Mouse (Mus musculus) limb, embryonic 11.5 days (tissue): ENCODE data around the gene Tbc1d22a. TPM values are rescaled to one million over a fixed set of nuclear protein-coding genes. Genes with fewer than 3 reads are reported as not detected.

Experiments
- ATAC-seq: fragments of 200-750 bp; cut with Nextera tagmentation; 2 replicates; pipeline ENCODE4 v1.8.0; 2017; ENCODE audit warnings: low read depth; ENCODE audit not compliant: insufficient number of reproducible peaks, low FRiP score, low TSS enrichment
- DNase-seq: peaks from one replicate; pipeline ENCODE4 v3.0.0-alpha.2; 2015; ENCODE audit warnings: low spot score
- H3K27ac ChIP-seq: fragments of 300-500 bp; sonication (generic); replicated peaks from 2 replicates; pipeline ENCODE4 v1.5.1; 2014; ENCODE audit warnings: low read depth, mild to moderate bottlenecking, low read length
- H3K27me3 ChIP-seq: fragments of 300-500 bp; sonication (generic); 2 replicates; pipeline ENCODE4 v1.6.1; 2014; ENCODE audit warnings: mild to moderate bottlenecking, low read length, mixed read lengths; ENCODE audit not compliant: control insufficient read depth, insufficient read depth
- H3K36me3 ChIP-seq: fragments of 300-500 bp; sonication (generic); 2 replicates; pipeline ENCODE4 v1.6.1; 2014; ENCODE audit warnings: mild to moderate bottlenecking, low read length, moderate library complexity, mixed read lengths; ENCODE audit not compliant: control insufficient read depth, insufficient read depth
- H3K4me1 ChIP-seq: fragments of 300-500 bp; sonication (generic); 2 replicates; pipeline ENCODE4 v1.6.1; 2014; ENCODE audit warnings: low read length, mixed read lengths; ENCODE audit not compliant: control insufficient read depth, insufficient read depth
- H3K4me2 ChIP-seq: fragments of 300-500 bp; sonication (generic); 2 replicates; pipeline ENCODE4 v1.6.1; 2014; ENCODE audit warnings: low read depth, mild to moderate bottlenecking, moderate library complexity; ENCODE audit not compliant: severe bottlenecking
- H3K4me3 ChIP-seq: fragments of 300-500 bp; sonication (generic); 2 replicates; pipeline ENCODE4 v1.5.1; 2014; ENCODE audit warnings: low read depth, low read length
- H3K9ac ChIP-seq: fragments of 300-500 bp; sonication (generic); 2 replicates; pipeline ENCODE4 v1.6.1; 2014; ENCODE audit warnings: mild to moderate bottlenecking, low read length
- H3K9me3 ChIP-seq: fragments of 300-500 bp; sonication (generic); 2 replicates; pipeline ENCODE4 v1.6.1; 2016; ENCODE audit warnings: low read length; ENCODE audit not compliant: control insufficient read depth
- WGBS: fragments of 180-500 bp; shearing (Covaris S2); extraction: QIAGEN DNeasy Blood & Tissue Kit; methylation state at CpG from one replicate; pipeline ENCODE4 v1.1.7; 2014; 5-methylcytosine and 5-hydroxymethylcytosine counted together
- polyA plus RNA-seq: library from polyadenylated mRNA; unstranded; fragments of >200 nt; fragmentation: Nextera tagmentation; extraction: Ambion mirVana; gene quantifications from 2 replicates; pipeline ENCODE4 v1.2.1, GENCODE M21; 2014

The Tbc1d22a gene
- polyA plus RNA-seq, 1 experiment from 2014 or later = 7.7 TPM

DNA sequence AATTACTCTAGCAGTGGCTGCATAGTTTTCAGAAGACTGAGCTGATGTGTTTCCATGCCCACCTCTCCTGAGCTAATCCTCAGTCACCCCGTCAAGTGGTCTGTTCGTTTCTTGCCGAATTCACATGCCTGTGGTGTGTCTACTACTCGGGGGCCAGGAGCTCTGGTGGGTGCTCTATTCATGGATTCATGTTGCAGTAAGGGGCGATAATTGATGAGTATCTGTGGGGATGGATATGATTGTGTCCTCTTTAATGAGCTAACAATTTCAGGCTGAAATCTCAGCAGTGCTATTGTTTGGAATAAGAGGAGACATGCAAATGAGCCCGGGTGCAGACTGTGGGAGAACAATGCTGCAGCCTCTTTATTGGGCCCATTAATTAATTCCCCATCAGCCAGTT is 201.7 kb downstream of the Tbc1d22a start:
- WGBS = 78% methylated on average over 6 of the region's 6 CpGs
- H3K9ac ChIP-seq = no peak overlapping the region
- H3K4me1 ChIP-seq = no peaks in the 10 kb centered on the region
- no peak overlapping the region for H3K4me2 ChIP-seq
- no peak overlapping the region for H3K27ac ChIP-seq
- no peak for ATAC-seq
- no peaks in the 10 kb centered on the region for H3K27me3 ChIP-seq
- no peak for DNase-seq
- H3K9me3 ChIP-seq = no peaks in the 10 kb centered on the region
- H3K36me3 ChIP-seq = no peaks in the 10 kb centered on the region
- no peak overlapping the region for H3K4me3 ChIP-seq

DNA sequence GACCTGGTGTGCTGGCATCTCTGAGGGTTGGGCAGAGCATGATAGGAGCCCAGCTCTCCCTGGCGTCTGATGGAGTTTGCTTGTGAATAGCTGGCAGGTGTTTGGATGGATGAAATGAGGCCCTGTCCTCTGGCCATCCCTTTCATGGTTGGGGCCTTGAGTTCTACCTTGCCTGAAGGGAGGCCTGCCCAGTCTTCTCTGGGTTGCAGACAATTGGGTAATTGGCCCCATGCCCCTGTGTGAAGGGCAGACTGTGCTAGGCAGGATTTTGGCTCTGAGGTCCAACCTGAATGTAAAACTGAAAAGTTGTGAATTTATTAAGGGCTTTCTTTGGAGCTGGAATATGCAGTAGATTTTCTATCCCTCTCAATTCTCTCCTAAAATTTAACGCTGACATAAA is 204.2 kb downstream of the Tbc1d22a start:
- Histone ChIP-seq H3K36me3 (no peaks in the 10 kb centered on the region), H3K9ac (no peak overlapping the region), H3K4me3 (no peak overlapping the region), H3K27ac (no peak overlapping the region), H3K9me3 (no peaks in the 10 kb centered on the region), H3K4me2 (no peak overlapping the region), H3K27me3 (no peaks in the 10 kb centered on the region), H3K4me1 (peaks cover 2% of the 10 kb centered on the region; the same call in 1 of the 2 replicates)
- 89% methylated on average over 2 of the region's 2 CpGs for WGBS
- no peak for DNase-seq
- no peak for ATAC-seq

GRCm38 (mm10) chr15:86419620-86420019 is 205.4 kb downstream of the Tbc1d22a start:
- ATAC-seq = no peak
- no peak overlapping the region for H3K27ac ChIP-seq

GRCm38 (mm10) chr15:86422858-86423257 is 208.6 kb downstream of the Tbc1d22a start:
- no peaks in the 10 kb centered on the region for H3K36me3 ChIP-seq
- WGBS = 56% methylated on average over 1 of the region's 1 CpGs
- DNase-seq (no peak), ATAC-seq (no peak)
- H3K9me3 ChIP-seq = no peaks in the 10 kb centered on the region
- H3K9ac ChIP-seq = no peak overlapping the region
- no peak overlapping the region for H3K4me2 ChIP-seq
- H3K27me3 ChIP-seq = no peaks in the 10 kb centered on the region
- peaks cover 3% of the 10 kb centered on the region; the same call in 1 of the 2 replicates for H3K4me1 ChIP-seq
- no peak overlapping the region for H3K4me3 ChIP-seq
- H3K27ac ChIP-seq = no peak overlapping the region

More at GRCm38 (mm10) chr15:86419620-86420019, 205.4 kb downstream of the Tbc1d22a start:
- Histone ChIP-seq H3K9me3 (no peaks in the 10 kb centered on the region), H3K4me1 (peaks cover 3% of the 10 kb centered on the region; the same call in 1 of the 2 replicates), H3K4me3 (no peak overlapping the region), H3K36me3 (no peaks in the 10 kb centered on the region), H3K27me3 (no peaks in the 10 kb centered on the region), H3K9ac (no peak overlapping the region), H3K4me2 (no peak overlapping the region)
- WGBS = 80% methylated on average over 6 of the region's 6 CpGs
- no peak for DNase-seq

- Histone ChIP-seq H3K27ac (no peak overlapping the region), H3K9ac (no peak overlapping the region), H3K9me3 (no peaks in the 10 kb centered on the region), H3K27me3 (no peaks in the 10 kb centered on the region), H3K4me1 (peaks cover 5% of the 10 kb centered on the region), H3K4me2 (no peak overlapping the region), H3K36me3 (no peaks in the 10 kb centered on the region), H3K4me3 (no peak overlapping the region)
- no peak for DNase-seq
- WGBS = 67% methylated on average over 2 of the region's 2 CpGs
- ATAC-seq = no peak; the same call in 1 of the 2 replicates
Observed at GRCm38 (mm10) chr15:86423884-86424283, 209.6 kb downstream of the Tbc1d22a start.

- Histone ChIP-seq H3K4me1 (peaks cover 11% of the 10 kb centered on the region), H3K4me2 (no peak overlapping the region), H3K4me3 (no peak overlapping the region), H3K9me3 (no peaks in the 10 kb centered on the region), H3K9ac (no peak overlapping the region), H3K27me3 (no peaks in the 10 kb centered on the region), H3K36me3 (no peaks in the 10 kb centered on the region), H3K27ac (no peak overlapping the region)
- WGBS = 63% methylated on average over 8 of the region's 8 CpGs
- DNase-seq (no peak), ATAC-seq (no peak)
Observed at GRCm38 (mm10) chr15:86424971-86425370, 210.7 kb downstream of the Tbc1d22a start.

- H3K4me2 ChIP-seq = no peak overlapping the region
- H3K27me3 ChIP-seq = no peaks in the 10 kb centered on the region
- no peaks in the 10 kb centered on the region for H3K36me3 ChIP-seq
- H3K27ac ChIP-seq = no peak overlapping the region
- H3K9me3 ChIP-seq = no peaks in the 10 kb centered on the region
- 76% methylated on average over 5 of the region's 5 CpGs for WGBS
- no peak overlapping the region for H3K4me3 ChIP-seq
- no peak for ATAC-seq
- DNase-seq = no peak
- H3K9ac ChIP-seq = no peak overlapping the region
- peaks cover 16% of the 10 kb centered on the region for H3K4me1 ChIP-seq
Observed at GRCm38 (mm10) chr15:86426364-86427000, 212.2 kb downstream of the Tbc1d22a start.

DNA sequence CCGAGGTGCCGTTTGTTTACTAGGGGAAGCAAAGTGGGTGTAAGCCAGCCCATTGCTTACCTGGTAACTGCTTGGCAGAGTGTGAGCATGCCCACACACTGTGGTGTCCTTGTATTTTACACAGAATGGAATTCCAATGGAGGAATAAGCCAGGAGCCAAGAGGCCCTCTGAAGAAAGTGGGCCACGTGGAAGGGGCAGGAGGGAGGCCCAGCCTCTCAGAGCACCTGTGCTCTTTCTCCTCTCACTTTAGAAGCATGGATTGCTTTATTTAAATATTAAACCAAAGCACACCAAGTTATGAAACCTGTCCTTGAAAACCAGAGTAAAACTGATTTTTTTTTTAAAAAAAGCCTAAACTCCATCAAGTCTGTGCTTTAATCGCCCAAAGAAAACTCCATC is 213.2 kb downstream of the Tbc1d22a start:
- no peaks in the 10 kb centered on the region for H3K27me3 ChIP-seq
- no peak overlapping the region for H3K9ac ChIP-seq
- no peak overlapping the region for H3K4me3 ChIP-seq
- H3K4me1 ChIP-seq = peaks cover 16% of the 10 kb centered on the region
- no peak overlapping the region for H3K4me2 ChIP-seq
- H3K36me3 ChIP-seq = no peaks in the 10 kb centered on the region
- H3K27ac ChIP-seq = no peak overlapping the region
- 82% methylated on average over 4 of the region's 4 CpGs for WGBS
- no peaks in the 10 kb centered on the region for H3K9me3 ChIP-seq
- no peak for ATAC-seq
- no peak for DNase-seq

DNA sequence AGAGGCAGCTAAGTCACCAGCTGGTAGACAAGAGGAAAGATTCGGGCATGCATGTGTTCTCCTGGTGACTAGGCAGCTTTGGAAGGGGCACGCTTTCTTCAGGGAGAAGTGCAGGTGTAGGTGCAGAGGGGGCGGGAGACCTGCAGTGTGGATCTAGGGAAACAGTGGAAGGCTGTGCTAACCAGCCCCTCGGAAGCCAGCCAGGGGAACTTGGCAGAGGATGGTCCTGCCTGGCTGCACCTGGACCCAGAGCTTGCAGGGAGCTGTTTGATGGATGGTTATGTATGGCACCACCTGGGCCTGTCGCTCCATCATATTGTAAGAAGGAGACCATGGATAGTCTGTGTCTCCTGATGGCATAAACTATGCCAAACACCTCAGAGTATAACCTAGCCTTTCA is 214.2 kb downstream of the Tbc1d22a start:
- DNase-seq (no peak), ATAC-seq (no peak)
- no peaks in the 10 kb centered on the region for H3K9me3 ChIP-seq
- no peak overlapping the region for H3K27ac ChIP-seq
- no peaks in the 10 kb centered on the region for H3K36me3 ChIP-seq
- H3K27me3 ChIP-seq = no peaks in the 10 kb centered on the region
- WGBS = 86% methylated on average over 5 of the region's 5 CpGs
- H3K4me1 ChIP-seq = peaks cover 13% of the 10 kb centered on the region
- no peak overlapping the region for H3K4me3 ChIP-seq
- H3K9ac ChIP-seq = no peak overlapping the region
- H3K4me2 ChIP-seq = no peak overlapping the region
